Mouse (Mus musculus) ES-E14 (cell line): ENCODE data around the gene Gm28870. TPM values are rescaled to one million over a fixed set of nuclear protein-coding genes. Genes with fewer than 3 reads are reported as not detected.
"Not testable (repeated sequence)": the region's sequence is repeated elsewhere in the genome, so short reads cannot be mapped to it uniquely, and the experiment has no call there.

Experiments
- DNase-seq: peaks from one replicate; pipeline ENCODE4 v3.0.0-alpha.2; 2013; ENCODE audit warnings: low read depth, low spot score
- H3K27ac ChIP-seq: 2 replicates; pipeline ENCODE4 v1.5.1; 2012; ENCODE audit warnings: low read depth, mild to moderate bottlenecking, low read length, moderate library complexity, mixed read lengths; ENCODE audit not compliant: poor library complexity, insufficient read depth, severe bottlenecking
- H3K36me3 ChIP-seq: 2 replicates; pipeline ENCODE4 v1.6.1; 2012; ENCODE audit warnings: mild to moderate bottlenecking, low read length, moderate library complexity, mixed read lengths; ENCODE audit not compliant: control insufficient read depth, poor library complexity, insufficient read depth, severe bottlenecking
- H3K4me1 ChIP-seq, 2 experiments: fragments of 150-350 bp in 1 of 2; sonication (generic) in 1 of 2; 2 replicates each; pipeline ENCODE4 v1.6.1; 2012; ENCODE audit warnings: low read length in 2 of 2, mild to moderate bottlenecking in 1 of 2, mixed read lengths in 1 of 2; ENCODE audit not compliant: control insufficient read depth in 2 of 2, insufficient read depth in 2 of 2, poor library complexity in 1 of 2
- H3K4me3 ChIP-seq, 2 experiments: fragments of 150-350 bp in 1 of 2; sonication (generic) in 1 of 2; 2 replicates each; pipeline ENCODE4 v1.5.1; 2012; ENCODE audit warnings: low read length in 2 of 2, low read depth in 1 of 2, mild to moderate bottlenecking in 1 of 2, mixed read lengths in 1 of 2; ENCODE audit not compliant: insufficient read depth in 1 of 2, poor library complexity in 1 of 2, severe bottlenecking in 1 of 2
- H3K9ac ChIP-seq: 2 replicates; pipeline ENCODE4 v1.6.1; 2012; ENCODE audit warnings: low read depth, mild to moderate bottlenecking, low read length, mixed read lengths; ENCODE audit not compliant: poor library complexity, insufficient read depth, severe bottlenecking
- H3K9me3 ChIP-seq: fragments of 150-350 bp; sonication (generic); 2 replicates; pipeline ENCODE4 v1.6.1; 2012; ENCODE audit warnings: low read depth, mild to moderate bottlenecking, low read length; ENCODE audit not compliant: control insufficient read depth, insufficient read depth
- in situ Hi-C, 2 experiments: fragments of 600-800 bp; cut with MboI; formaldehyde crosslinking; loops; one replicate each; pipeline ENCODE4 v1.15.1; 2025; ENCODE audit warnings: low sequenced_read_pairs in 2 of 2, inconsistent platforms in 1 of 2; ENCODE audit not compliant: unreplicated experiment in 2 of 2
- total RNA-seq: library from RNA; depleted of rRNA; stranded (reverse); fragments of 300-350 nt; gene quantifications from 2 replicates; pipeline ENCODE4 v1.2.3, GENCODE M21; 2012; rRNA removed

Gm28870 gene
- not detected in 2 replicates for total RNA-seq

DNA sequence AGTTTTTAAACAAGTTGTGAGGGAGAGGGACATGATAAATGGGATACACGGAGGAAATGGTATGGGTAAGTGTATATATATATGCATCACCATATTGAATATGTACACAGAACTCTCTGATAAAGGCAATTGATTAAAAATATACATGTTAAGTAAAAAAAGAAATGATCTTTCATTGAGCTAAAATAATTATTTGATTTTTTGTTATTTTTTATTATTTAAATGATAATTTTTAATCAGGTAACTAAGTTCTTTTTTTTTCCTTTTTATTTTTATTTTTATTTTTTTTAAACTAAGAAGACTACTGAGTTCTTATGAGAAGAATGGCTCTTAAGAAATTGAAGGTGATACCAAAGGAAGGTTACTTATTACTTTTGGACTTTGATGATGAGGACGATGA is at the start of gene Gm28870:
TSS of gene Gm28870 (plus strand) at position 301 of the 400 bp plus-strand sequence.
- H3K36me3 ChIP-seq, H3K4me1 ChIP-seq, in situ Hi-C loops, H3K4me3 ChIP-seq, H3K9me3 ChIP-seq, H3K27ac ChIP-seq, H3K9ac ChIP-seq, DNase-seq: not testable (repeated sequence)
